Mouse (Mus musculus): ENCODE measurements around the gene Pcmt1. TPM values are rescaled to one million over a fixed set of nuclear protein-coding genes. Genes with fewer than 3 reads are reported as not detected.

Pcmt1 gene
- polyA plus RNA-seq, 1 experiment: 11.1 TPM

- no peak for DNase-seq (ENCODE audit: low read depth in 1 of 2, low spot score in 2 of 2)
- no peak overlapping the region for H3K27ac ChIP-seq (ENCODE audit: insufficient read depth, low read length)
- no peaks in the 10 kb centered on the region for H3K4me1 ChIP-seq (ENCODE audit: control insufficient read depth, insufficient read depth, insufficient read length)
- H3K27me3 ChIP-seq (ENCODE audit: control insufficient read depth, insufficient read depth, low read length): no peaks in the 10 kb centered on the region
- 80% methylated on average over 6 of the region's 6 CpGs for WGBS
- H3K36me3 ChIP-seq (ENCODE audit: control insufficient read depth, insufficient read depth, low read length): no peaks in the 10 kb centered on the region
- TF ChIP-seq POLR2A (IDR thresholded peaks at IDR 0.05; ENCODE audit: low read depth, low read length) (no peak), CTCF (IDR thresholded peaks at IDR 0.05; ENCODE audit: extremely low read depth, insufficient read depth, insufficient read length, insufficient replicate concordance) (no peak)
- H3K4me3 ChIP-seq (ENCODE audit: extremely low read depth, insufficient read depth, insufficient read length): no peak overlapping the region
These were observed 69.3 kb downstream of the Pcmt1 start for GRCm38 (mm10) chr10:7611647-7612046.

- H3K4me3 ChIP-seq (ENCODE audit: extremely low read depth, insufficient read depth, insufficient read length): no peak overlapping the region
- H3K27ac ChIP-seq (ENCODE audit: insufficient read depth, low read length): no peak overlapping the region
- DNase-seq (ENCODE audit: low read depth in 1 of 2, low spot score in 2 of 2): no peak
- no peaks in the 10 kb centered on the region for H3K36me3 ChIP-seq (ENCODE audit: control insufficient read depth, insufficient read depth, low read length)
- no peaks in the 10 kb centered on the region for H3K4me1 ChIP-seq (ENCODE audit: control insufficient read depth, insufficient read depth, insufficient read length)
- TF ChIP-seq POLR2A (IDR thresholded peaks at IDR 0.05; ENCODE audit: low read depth, low read length) (no peak), CTCF (IDR thresholded peaks at IDR 0.05; ENCODE audit: extremely low read depth, insufficient read depth, insufficient read length, insufficient replicate concordance) (no peak)
- WGBS: 88% methylated on average over 17 of the region's 17 CpGs
- no peaks in the 10 kb centered on the region for H3K27me3 ChIP-seq (ENCODE audit: control insufficient read depth, insufficient read depth, low read length)
These were observed 72.3 kb downstream of the Pcmt1 start for GRCm38 (mm10) chr10:7608611-7609010.

- no peaks in the 10 kb centered on the region for H3K36me3 ChIP-seq (ENCODE audit: control insufficient read depth, insufficient read depth, low read length)
- H3K4me3 ChIP-seq (ENCODE audit: extremely low read depth, insufficient read depth, insufficient read length): no peak overlapping the region
- 88% methylated on average over 2 of the region's 2 CpGs for WGBS
- DNase-seq (ENCODE audit: low read depth in 1 of 2, low spot score in 2 of 2): no peak
- no peaks in the 10 kb centered on the region for H3K27me3 ChIP-seq (ENCODE audit: control insufficient read depth, insufficient read depth, low read length)
- no peak overlapping the region for H3K27ac ChIP-seq (ENCODE audit: insufficient read depth, low read length)
- H3K4me1 ChIP-seq (ENCODE audit: control insufficient read depth, insufficient read depth, insufficient read length): no peaks in the 10 kb centered on the region
- no peak for TF ChIP-seq POLR2A (IDR thresholded peaks at IDR 0.05; ENCODE audit: low read depth, low read length)
- no peak for TF ChIP-seq CTCF (IDR thresholded peaks at IDR 0.05; ENCODE audit: extremely low read depth, insufficient read depth, insufficient read length, insufficient replicate concordance)
These were observed 74.5 kb downstream of the Pcmt1 start for GRCm38 (mm10) chr10:7606437-7606836.

GRCm38 (mm10) chr10:7605168-7605567 is 75.8 kb downstream of the Pcmt1 start:
- Histone ChIP-seq H3K27ac (ENCODE audit: insufficient read depth, low read length) (no peak overlapping the region), H3K4me1 (ENCODE audit: control insufficient read depth, insufficient read depth, insufficient read length) (no peaks in the 10 kb centered on the region), H3K27me3 (ENCODE audit: control insufficient read depth, insufficient read depth, low read length) (no peaks in the 10 kb centered on the region), H3K36me3 (ENCODE audit: control insufficient read depth, insufficient read depth, low read length) (no peaks in the 10 kb centered on the region), H3K4me3 (ENCODE audit: extremely low read depth, insufficient read depth, insufficient read length) (no peak overlapping the region)
- no peak for DNase-seq (ENCODE audit: low read depth in 1 of 2, low spot score in 2 of 2)
- WGBS: 79% methylated on average over 2 of the region's 2 CpGs
- TF ChIP-seq POLR2A (IDR thresholded peaks at IDR 0.05; ENCODE audit: low read depth, low read length): no peak
- TF ChIP-seq CTCF (IDR thresholded peaks at IDR 0.05; ENCODE audit: extremely low read depth, insufficient read depth, insufficient read length, insufficient replicate concordance): no peak

- DNase-seq (ENCODE audit: low read depth in 1 of 2, low spot score in 2 of 2): peak; percentile 50 to 75
- 9% methylated on average over 6 of the region's 6 CpGs for WGBS
- no peak overlapping the region for H3K4me3 ChIP-seq (ENCODE audit: extremely low read depth, insufficient read depth, insufficient read length)
- H3K27ac ChIP-seq (ENCODE audit: insufficient read depth, low read length): no peak overlapping the region
- TF ChIP-seq POLR2A (IDR thresholded peaks at IDR 0.05; ENCODE audit: low read depth, low read length): no peak
- peak; percentile 91; the same call in 1 of the 2 replicates for TF ChIP-seq CTCF (IDR thresholded peaks at IDR 0.05; ENCODE audit: extremely low read depth, insufficient read depth, insufficient read length, insufficient replicate concordance)
- no peaks in the 10 kb centered on the region for H3K27me3 ChIP-seq (ENCODE audit: control insufficient read depth, insufficient read depth, low read length)
- no peaks in the 10 kb centered on the region for H3K36me3 ChIP-seq (ENCODE audit: control insufficient read depth, insufficient read depth, low read length)
- H3K4me1 ChIP-seq (ENCODE audit: control insufficient read depth, insufficient read depth, insufficient read length): no peaks in the 10 kb centered on the region
These were observed 80.3 kb downstream of the Pcmt1 start for GRCm38 (mm10) chr10:7600647-7601046.

- no peaks in the 10 kb centered on the region for H3K4me1 ChIP-seq (ENCODE audit: control insufficient read depth, insufficient read depth, insufficient read length)
- no peaks in the 10 kb centered on the region for H3K27me3 ChIP-seq (ENCODE audit: control insufficient read depth, insufficient read depth, low read length)
- no peaks in the 10 kb centered on the region for H3K36me3 ChIP-seq (ENCODE audit: control insufficient read depth, insufficient read depth, low read length)
- 30% methylated on average over 7 of the region's 7 CpGs for WGBS
- no peak for DNase-seq (ENCODE audit: low read depth in 1 of 2, low spot score in 2 of 2)
- TF ChIP-seq POLR2A (IDR thresholded peaks at IDR 0.05; ENCODE audit: low read depth, low read length) (no peak), CTCF (IDR thresholded peaks at IDR 0.05; ENCODE audit: extremely low read depth, insufficient read depth, insufficient read length, insufficient replicate concordance) (no peak)
- H3K4me3 ChIP-seq (ENCODE audit: extremely low read depth, insufficient read depth, insufficient read length): no peak overlapping the region
- H3K27ac ChIP-seq (ENCODE audit: insufficient read depth, low read length): no peak overlapping the region
These were observed 82.8 kb downstream of the Pcmt1 start for GRCm38 (mm10) chr10:7598177-7598576.

GRCm38 (mm10) chr10:7596251-7596650 is 84.7 kb downstream of the Pcmt1 start:
- no peak for DNase-seq (ENCODE audit: low read depth in 1 of 2, low spot score in 2 of 2)
- H3K4me3 ChIP-seq (ENCODE audit: extremely low read depth, insufficient read depth, insufficient read length): no peak overlapping the region
- H3K27ac ChIP-seq (ENCODE audit: insufficient read depth, low read length): no peak overlapping the region
- TF ChIP-seq CTCF (IDR thresholded peaks at IDR 0.05; ENCODE audit: extremely low read depth, insufficient read depth, insufficient read length, insufficient replicate concordance): no peak
- no peak for TF ChIP-seq POLR2A (IDR thresholded peaks at IDR 0.05; ENCODE audit: low read depth, low read length)
- 0 out of 2 replicates have a peak, but pooled peaks cover 2% of the 10 kb centered on the region for H3K27me3 ChIP-seq (ENCODE audit: control insufficient read depth, insufficient read depth, low read length)
- no peaks in the 10 kb centered on the region for H3K4me1 ChIP-seq (ENCODE audit: control insufficient read depth, insufficient read depth, insufficient read length)
- H3K36me3 ChIP-seq (ENCODE audit: control insufficient read depth, insufficient read depth, low read length): no peaks in the 10 kb centered on the region
- 64% methylated on average over 1 of the region's 1 CpGs for WGBS
